Mouse (Mus musculus): ENCODE measurements around the gene Slc5a4a. TPM values are rescaled to one million over a fixed set of nuclear protein-coding genes. Genes with fewer than 3 reads are reported as not detected.

Slc5a4a gene
- polyA plus RNA-seq, 1 experiment from 2014 or later = not detected

GRCm38 (mm10) chr10:76155911-76156310 is 8.7 kb downstream of the Slc5a4a start:
- Histone ChIP-seq H3K36me3 (ENCODE audit: control insufficient read depth, insufficient read depth, low read length) (no peaks in the 10 kb centered on the region), H3K27me3 (ENCODE audit: control insufficient read depth, insufficient read depth, low read length) (no peaks in the 10 kb centered on the region), H3K4me2 (ENCODE audit: low read depth, low read length) (no peak overlapping the region), H3K4me3 (replicated peaks; ENCODE audit: low read length) (no peak overlapping the region), H3K4me1 (ENCODE audit: control insufficient read depth, insufficient read depth, low read length) (no peaks in the 10 kb centered on the region), H3K9ac (ENCODE audit: low read length) (no peak overlapping the region), H3K27ac (ENCODE audit: low read length) (no peak overlapping the region), H3K9me3 (replicated peaks; ENCODE audit: control insufficient read depth, low read length) (no peaks in the 10 kb centered on the region)
- 81% methylated on average over 7 of the region's 7 CpGs for WGBS
- no peak for ATAC-seq (ENCODE audit: insufficient read depth, low FRiP score)

- ATAC-seq (ENCODE audit: insufficient read depth, low FRiP score) = no peak
Observed at GRCm38 (mm10) chr10:76157528-76157927, 10.3 kb downstream of the Slc5a4a start.

GRCm38 (mm10) chr10:76158009-76158408 is 10.8 kb downstream of the Slc5a4a start:
- peak; percentile 25; the same call in 1 of the 2 replicates for ATAC-seq (ENCODE audit: insufficient read depth, low FRiP score)

More at GRCm38 (mm10) chr10:76157528-76157927, 10.3 kb downstream of the Slc5a4a start:
- no peaks in the 10 kb centered on the region for H3K9me3 ChIP-seq (replicated peaks; ENCODE audit: control insufficient read depth, low read length)
- no peaks in the 10 kb centered on the region for H3K4me1 ChIP-seq (ENCODE audit: control insufficient read depth, insufficient read depth, low read length)
- H3K4me2 ChIP-seq (ENCODE audit: low read depth, low read length) = no peak overlapping the region
- no peak overlapping the region for H3K4me3 ChIP-seq (replicated peaks; ENCODE audit: low read length)
- no peaks in the 10 kb centered on the region for H3K36me3 ChIP-seq (ENCODE audit: control insufficient read depth, insufficient read depth, low read length)
- no peaks in the 10 kb centered on the region for H3K27me3 ChIP-seq (ENCODE audit: control insufficient read depth, insufficient read depth, low read length)
- WGBS = 71% methylated on average over 5 of the region's 5 CpGs
- no peak overlapping the region for H3K27ac ChIP-seq (ENCODE audit: low read length)
- no peak overlapping the region for H3K9ac ChIP-seq (ENCODE audit: low read length)

GRCm38 (mm10) chr10:76174899-76175298 is 27.6 kb downstream of the Slc5a4a start:
- no peak overlapping the region for H3K4me2 ChIP-seq (ENCODE audit: low read depth, low read length)
- no peak overlapping the region for H3K9ac ChIP-seq (ENCODE audit: low read length)
- H3K27ac ChIP-seq (ENCODE audit: low read length) = no peak overlapping the region
- no peaks in the 10 kb centered on the region for H3K36me3 ChIP-seq (ENCODE audit: control insufficient read depth, insufficient read depth, low read length)
- WGBS = 50% methylated on average over 2 of the region's 2 CpGs
- no peaks in the 10 kb centered on the region for H3K9me3 ChIP-seq (replicated peaks; ENCODE audit: control insufficient read depth, low read length)
- H3K27me3 ChIP-seq (ENCODE audit: control insufficient read depth, insufficient read depth, low read length) = no peaks in the 10 kb centered on the region
- ATAC-seq (ENCODE audit: insufficient read depth, low FRiP score) = no peak
- H3K4me3 ChIP-seq (replicated peaks; ENCODE audit: low read length) = no peak overlapping the region
- no peaks in the 10 kb centered on the region for H3K4me1 ChIP-seq (ENCODE audit: control insufficient read depth, insufficient read depth, low read length)

More at GRCm38 (mm10) chr10:76158009-76158408, 10.8 kb downstream of the Slc5a4a start:
- H3K36me3 ChIP-seq (ENCODE audit: control insufficient read depth, insufficient read depth, low read length) = no peaks in the 10 kb centered on the region
- H3K4me3 ChIP-seq (replicated peaks; ENCODE audit: low read length) = no peak overlapping the region
- H3K27me3 ChIP-seq (ENCODE audit: control insufficient read depth, insufficient read depth, low read length) = no peaks in the 10 kb centered on the region
- H3K9me3 ChIP-seq (replicated peaks; ENCODE audit: control insufficient read depth, low read length) = no peaks in the 10 kb centered on the region
- H3K4me1 ChIP-seq (ENCODE audit: control insufficient read depth, insufficient read depth, low read length) = no peaks in the 10 kb centered on the region
- WGBS = 33% methylated on average over 1 of the region's 1 CpGs
- H3K27ac ChIP-seq (ENCODE audit: low read length) = no peak overlapping the region
- H3K9ac ChIP-seq (ENCODE audit: low read length) = no peak overlapping the region
- no peak overlapping the region for H3K4me2 ChIP-seq (ENCODE audit: low read depth, low read length)

- no peaks in the 10 kb centered on the region for H3K9me3 ChIP-seq (replicated peaks; ENCODE audit: control insufficient read depth, low read length)
- no peaks in the 10 kb centered on the region for H3K4me1 ChIP-seq (ENCODE audit: control insufficient read depth, insufficient read depth, low read length)
- 77% methylated on average over 4 of the region's 4 CpGs for WGBS
- H3K4me3 ChIP-seq (replicated peaks; ENCODE audit: low read length) = no peak overlapping the region
- no peaks in the 10 kb centered on the region for H3K27me3 ChIP-seq (ENCODE audit: control insufficient read depth, insufficient read depth, low read length)
- ATAC-seq (ENCODE audit: insufficient read depth, low FRiP score) = no peak
- no peak overlapping the region for H3K4me2 ChIP-seq (ENCODE audit: low read depth, low read length)
- H3K27ac ChIP-seq (ENCODE audit: low read length) = no peak overlapping the region
- H3K36me3 ChIP-seq (ENCODE audit: control insufficient read depth, insufficient read depth, low read length) = no peaks in the 10 kb centered on the region
- no peak overlapping the region for H3K9ac ChIP-seq (ENCODE audit: low read length)
Observed at GRCm38 (mm10) chr10:76185216-76185615, 38.0 kb downstream of the Slc5a4a start.

- Histone ChIP-seq H3K4me3 (replicated peaks; ENCODE audit: low read length) (no peak overlapping the region), H3K27ac (ENCODE audit: low read length) (no peak overlapping the region), H3K4me2 (ENCODE audit: low read depth, low read length) (no peak overlapping the region), H3K9ac (ENCODE audit: low read length) (no peak overlapping the region), H3K27me3 (ENCODE audit: control insufficient read depth, insufficient read depth, low read length) (no peaks in the 10 kb centered on the region), H3K9me3 (replicated peaks; ENCODE audit: control insufficient read depth, low read length) (no peaks in the 10 kb centered on the region), H3K36me3 (ENCODE audit: control insufficient read depth, insufficient read depth, low read length) (no peaks in the 10 kb centered on the region), H3K4me1 (ENCODE audit: control insufficient read depth, insufficient read depth, low read length) (no peaks in the 10 kb centered on the region)
- ATAC-seq (ENCODE audit: insufficient read depth, low FRiP score) = no peak
- 93% methylated on average over 1 of the region's 1 CpGs for WGBS
Observed at GRCm38 (mm10) chr10:76188010-76188409, 40.8 kb downstream of the Slc5a4a start.

- H3K27me3 ChIP-seq (ENCODE audit: control insufficient read depth, insufficient read depth, low read length) = no peaks in the 10 kb centered on the region
- no peak for ATAC-seq (ENCODE audit: insufficient read depth, low FRiP score)
- H3K9ac ChIP-seq (ENCODE audit: low read length) = no peak overlapping the region
- H3K4me2 ChIP-seq (ENCODE audit: low read depth, low read length) = no peak overlapping the region
- no peaks in the 10 kb centered on the region; the same call in 1 of the 2 replicates for H3K4me1 ChIP-seq (ENCODE audit: control insufficient read depth, insufficient read depth, low read length)
- H3K36me3 ChIP-seq (ENCODE audit: control insufficient read depth, insufficient read depth, low read length) = no peaks in the 10 kb centered on the region
- no peak overlapping the region for H3K27ac ChIP-seq (ENCODE audit: low read length)
- no peak overlapping the region for H3K4me3 ChIP-seq (replicated peaks; ENCODE audit: low read length)
- H3K9me3 ChIP-seq (replicated peaks; ENCODE audit: control insufficient read depth, low read length) = no peaks in the 10 kb centered on the region
- 87% methylated on average over 3 of the region's 3 CpGs for WGBS
Observed at GRCm38 (mm10) chr10:76201416-76201815, 54.2 kb downstream of the Slc5a4a start.

- no peak overlapping the region for H3K9ac ChIP-seq (ENCODE audit: low read length)
- H3K9me3 ChIP-seq (replicated peaks; ENCODE audit: control insufficient read depth, low read length) = no peaks in the 10 kb centered on the region
- H3K27ac ChIP-seq (ENCODE audit: low read length) = no peak overlapping the region
- no peaks in the 10 kb centered on the region; the same call in 1 of the 2 replicates for H3K4me1 ChIP-seq (ENCODE audit: control insufficient read depth, insufficient read depth, low read length)
- H3K27me3 ChIP-seq (ENCODE audit: control insufficient read depth, insufficient read depth, low read length) = no peaks in the 10 kb centered on the region
- no peak overlapping the region for H3K4me3 ChIP-seq (replicated peaks; ENCODE audit: low read length)
- no peak for ATAC-seq (ENCODE audit: insufficient read depth, low FRiP score)
- H3K4me2 ChIP-seq (ENCODE audit: low read depth, low read length) = no peak overlapping the region
- WGBS = 15% methylated on average over 7 of the region's 7 CpGs
- peaks cover 4% of the 10 kb centered on the region; the same call in 1 of the 2 replicates for H3K36me3 ChIP-seq (ENCODE audit: control insufficient read depth, insufficient read depth, low read length)
Observed at GRCm38 (mm10) chr10:76201978-76202377, 54.7 kb downstream of the Slc5a4a start.

- ATAC-seq (ENCODE audit: insufficient read depth, low FRiP score) = no peak
Observed at GRCm38 (mm10) chr10:76203798-76204283, 56.6 kb downstream of the Slc5a4a start.

More at GRCm38 (mm10) chr10:76203798-76204283, 56.6 kb downstream of the Slc5a4a start:
- Histone ChIP-seq H3K27ac (ENCODE audit: low read length) (no peak overlapping the region), H3K36me3 (ENCODE audit: control insufficient read depth, insufficient read depth, low read length) (peaks cover 4% of the 10 kb centered on the region; the same call in 1 of the 2 replicates), H3K4me2 (ENCODE audit: low read depth, low read length) (peak overlapping the region; percentile 65), H3K4me1 (ENCODE audit: control insufficient read depth, insufficient read depth, low read length) (no peaks in the 10 kb centered on the region; the same call in 1 of the 2 replicates), H3K27me3 (ENCODE audit: control insufficient read depth, insufficient read depth, low read length) (no peaks in the 10 kb centered on the region), H3K4me3 (replicated peaks; ENCODE audit: low read length) (peak overlapping the region; percentile 45), H3K9me3 (replicated peaks; ENCODE audit: control insufficient read depth, low read length) (no peaks in the 10 kb centered on the region), H3K9ac (ENCODE audit: low read length) (peak overlapping the region; percentile 67)
- WGBS = 17% methylated on average over 18 of the region's 18 CpGs
